Mouse (Mus musculus) cortical plate, adult 2 months (tissue): ENCODE measurements around the gene Ccdc146.
A peak's percentile ranks its signal among the peaks of the same experiment; 100 is the strongest.

ENCODE experiments used
- CTCF ChIP-seq: fragments of 200-500 bp; IDR thresholded peaks from 2 replicates; pipeline ENCODE4 v1.5.1; 2011; ENCODE audit warnings: mild to moderate bottlenecking, control low read depth, low read length; ENCODE audit not compliant: insufficient read depth; ENCODE audit errors: extremely low read depth
- POLR2A ChIP-seq: fragments of 200-500 bp; IDR thresholded peaks from 2 replicates; pipeline ENCODE4 v1.6.1; 2011; ENCODE audit warnings: mild to moderate bottlenecking, low read length, control low read depth; ENCODE audit not compliant: insufficient read depth; ENCODE audit errors: extremely low read depth

GRCm38 (mm10) chr5:21326494-21326893, 98.0 kb downstream of the Ccdc146 start:
- TF ChIP-seq CTCF (peak; percentile 44), POLR2A (no peak)
